Mouse (Mus musculus): ENCODE data around the gene Hist2h3c2.
"Not testable (repeated sequence)": the region's sequence is repeated elsewhere in the genome, so short reads cannot be mapped to it uniquely, and the experiment has no call there.

Hist2h3c2 gene

GRCm38 (mm10) chr3:96238954-96239793 lies at the start of gene Hist2h3c2:
Gene Hist2h3c2, minus strand, starts transcription at chr3:96239127.
- not testable (repeated sequence) for DNase-seq (ENCODE audit: low spot score)

DNA sequence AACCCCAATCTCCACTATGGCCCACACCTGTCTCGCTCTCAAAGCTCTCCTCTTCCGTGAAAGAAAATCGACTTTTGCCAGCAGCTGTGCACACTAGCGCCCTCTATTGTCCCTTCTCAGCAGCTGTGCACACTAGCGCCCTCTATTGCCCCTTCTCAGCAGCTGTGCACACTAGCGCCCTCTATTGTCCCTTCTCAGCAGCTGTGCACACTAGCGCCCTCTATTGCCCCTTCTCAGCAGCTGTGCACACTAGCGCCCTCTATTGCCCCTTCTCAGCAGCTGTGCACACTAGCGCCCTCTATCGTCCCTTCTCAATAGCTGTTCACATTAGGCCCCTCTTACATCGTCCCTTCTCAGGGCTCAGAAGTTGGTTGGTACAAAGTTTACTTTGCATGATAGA lies 48.4 kb upstream of the Hist2h3c2 start:
- not testable (repeated sequence) for DNase-seq (ENCODE audit: low spot score)

DNA sequence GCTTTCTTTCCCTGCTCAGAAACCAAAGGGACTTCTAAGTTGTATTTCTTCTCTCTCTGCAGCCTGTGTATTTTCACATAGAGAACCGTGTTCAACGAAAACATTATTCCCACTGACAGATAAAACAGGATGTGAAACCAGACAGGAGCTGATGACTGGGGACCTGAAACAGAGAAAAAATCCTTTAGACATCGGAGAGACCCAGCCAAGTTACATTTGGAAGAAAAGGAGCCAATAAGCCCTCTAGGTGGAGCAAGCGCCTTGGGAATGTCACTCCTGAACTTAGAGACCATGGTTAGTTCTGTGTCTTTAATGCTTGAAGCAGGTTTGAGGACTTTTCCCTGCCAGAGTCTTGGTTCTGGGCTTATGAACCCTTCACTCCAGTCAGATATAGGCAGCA lies 45.5 kb upstream of the Hist2h3c2 start:
- DNase-seq (ENCODE audit: low spot score), result peak; percentile 53

DNA sequence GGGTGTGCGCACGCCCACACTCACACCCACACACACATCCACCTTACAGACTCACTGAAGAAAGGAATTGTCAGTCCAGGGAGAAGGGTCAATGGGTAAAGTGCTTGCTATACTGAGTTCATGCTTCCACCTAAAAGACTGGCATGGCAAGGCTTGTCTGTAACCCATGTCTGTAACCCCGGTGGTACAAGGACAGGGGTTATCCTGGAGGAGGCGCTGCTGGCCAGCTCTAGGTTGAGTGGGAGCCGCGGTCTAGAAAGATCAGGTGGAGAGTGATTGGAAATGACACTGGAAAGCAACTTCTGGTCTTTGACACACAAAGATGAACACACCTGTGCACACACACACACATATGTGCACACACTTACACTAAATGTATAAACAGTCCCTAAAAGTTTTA lies 41.7 kb upstream of the Hist2h3c2 start:
- no peak for DNase-seq (ENCODE audit: low spot score)

DNA sequence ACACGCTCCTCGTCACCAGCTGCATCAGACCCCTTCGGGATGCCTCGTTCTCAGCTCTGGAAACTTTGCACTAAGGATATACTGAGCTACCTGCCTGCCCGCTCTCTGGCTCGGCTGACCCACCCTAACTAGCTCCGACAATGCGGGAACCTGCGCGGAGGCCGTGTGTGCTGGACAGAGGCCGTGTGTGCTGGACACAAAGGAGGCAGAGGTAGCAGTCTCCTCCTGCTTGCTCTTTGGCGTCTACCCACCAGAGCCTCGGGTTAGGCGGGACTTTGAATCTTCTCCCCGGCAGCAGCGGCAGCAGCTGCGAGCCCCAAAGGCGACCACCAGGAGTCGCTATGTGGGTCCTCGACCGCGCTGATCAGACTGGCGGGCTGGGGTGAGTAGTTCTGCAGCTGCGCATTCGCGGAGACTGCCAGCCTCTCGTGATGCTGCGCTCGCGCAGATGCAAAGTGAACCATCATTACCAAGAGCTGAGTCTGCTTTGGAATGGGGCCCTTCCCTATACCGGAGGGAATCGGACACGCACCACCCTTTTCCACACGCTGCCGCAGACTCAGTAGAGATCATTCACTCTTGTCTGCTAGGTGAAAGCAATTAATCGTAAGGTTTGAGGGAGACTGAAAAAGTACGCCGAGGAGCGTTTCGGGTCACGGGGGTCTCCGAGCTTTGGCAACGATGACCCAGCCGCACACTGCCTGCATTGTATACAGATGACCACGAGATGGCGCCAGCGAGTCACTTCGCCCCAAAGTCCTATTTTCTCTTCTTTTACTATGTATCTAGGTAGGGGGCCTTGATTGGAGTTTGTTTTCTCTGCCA lies 39.1 kb upstream of the Hist2h3c2 start:
- peak; percentile 93 for DNase-seq (ENCODE audit: low spot score)

GRCm38 (mm10) chr3:96277428-96277799 lies 38.5 kb upstream of the Hist2h3c2 start:
- DNase-seq (ENCODE audit: low spot score), result no peak

DNA sequence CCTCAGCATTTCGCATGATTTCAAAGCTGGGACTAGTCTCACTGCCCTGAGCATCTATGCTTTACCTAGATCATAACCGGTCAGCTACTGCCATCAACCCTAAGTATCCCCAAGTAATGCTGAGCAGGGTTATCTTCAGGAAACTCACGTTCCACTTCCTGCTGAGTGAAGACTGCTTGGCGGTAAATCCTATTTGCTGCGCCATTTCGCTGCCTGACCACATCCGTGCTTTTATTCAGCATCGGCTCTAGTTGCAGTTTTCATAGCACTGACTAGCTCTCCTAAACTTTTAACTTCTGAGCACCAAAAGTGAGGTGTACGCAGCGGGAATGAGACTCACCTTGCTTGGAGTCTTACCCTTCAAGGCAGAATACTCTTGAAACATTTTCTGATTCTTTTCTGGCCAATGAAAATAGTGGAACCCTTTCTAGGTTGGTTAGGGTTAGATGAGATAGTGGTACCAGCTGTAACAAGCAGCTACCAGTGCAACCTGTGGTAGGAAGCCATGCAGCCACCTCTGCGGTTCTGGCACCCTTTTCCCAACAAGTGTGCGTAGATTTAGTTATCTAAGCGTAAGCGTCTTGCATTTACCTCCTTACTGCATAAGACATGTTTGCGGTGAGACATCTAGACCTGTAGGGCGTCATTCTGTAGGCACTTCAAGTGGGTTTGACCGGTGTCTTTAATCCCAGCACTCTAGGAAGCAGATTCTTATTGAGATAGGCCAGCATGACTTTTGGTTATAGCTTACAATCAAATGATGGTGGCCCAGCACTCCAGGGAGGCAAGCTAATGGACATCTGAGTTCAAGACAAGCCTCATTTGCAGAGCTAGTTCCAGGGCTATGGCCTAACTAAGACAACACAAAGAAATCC lies 34.9 kb upstream of the Hist2h3c2 start:
- no peak for DNase-seq (ENCODE audit: low spot score)

GRCm38 (mm10) chr3:96269511-96270474 lies 30.9 kb upstream of the Hist2h3c2 start, which contains the start of gene Hist2h2bb:
Gene Hist2h2bb, plus strand, starts transcription at chr3:96269752.
- peak; percentile 95 for DNase-seq (ENCODE audit: low spot score)

DNA sequence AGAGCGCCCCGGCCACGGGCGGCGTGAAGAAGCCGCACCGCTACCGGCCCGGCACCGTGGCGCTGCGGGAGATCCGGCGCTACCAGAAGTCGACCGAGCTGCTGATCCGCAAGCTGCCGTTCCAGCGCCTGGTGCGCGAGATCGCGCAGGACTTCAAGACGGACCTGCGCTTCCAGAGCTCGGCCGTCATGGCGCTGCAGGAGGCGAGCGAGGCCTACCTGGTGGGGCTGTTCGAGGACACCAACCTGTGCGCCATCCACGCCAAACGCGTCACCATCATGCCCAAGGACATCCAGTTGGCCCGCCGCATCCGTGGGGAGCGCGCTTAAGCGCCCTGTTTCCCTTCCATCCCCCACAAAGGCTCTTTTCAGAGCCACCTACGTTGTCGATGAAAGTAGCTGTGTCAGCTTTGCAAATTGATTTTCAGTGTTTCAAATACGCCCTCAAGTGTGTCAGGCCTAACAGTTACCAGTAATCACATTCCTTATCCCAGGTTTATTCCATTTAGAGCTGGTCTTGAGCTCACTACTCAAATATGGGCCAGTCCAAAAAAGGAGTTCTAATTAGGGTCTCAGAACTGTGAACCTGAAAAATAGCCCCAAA lies 29.9 kb upstream of the Hist2h3c2 start:
- not testable (repeated sequence) for DNase-seq (ENCODE audit: low spot score)

- peak; percentile 82 for DNase-seq (ENCODE audit: low spot score)
Measured at GRCm38 (mm10) chr3:96268051-96268775, 29.3 kb upstream of the Hist2h3c2 start, which contains the start of gene Hist2h3b. Gene Hist2h3b, plus strand, starts transcription at chr3:96268654.

- no peak for DNase-seq (ENCODE audit: low spot score)
Measured at GRCm38 (mm10) chr3:96267541-96267940, 28.6 kb upstream of the Hist2h3c2 start.

GRCm38 (mm10) chr3:96266132-96266710 lies 27.3 kb upstream of the Hist2h3c2 start:
- DNase-seq (ENCODE audit: low spot score), result no peak

DNA sequence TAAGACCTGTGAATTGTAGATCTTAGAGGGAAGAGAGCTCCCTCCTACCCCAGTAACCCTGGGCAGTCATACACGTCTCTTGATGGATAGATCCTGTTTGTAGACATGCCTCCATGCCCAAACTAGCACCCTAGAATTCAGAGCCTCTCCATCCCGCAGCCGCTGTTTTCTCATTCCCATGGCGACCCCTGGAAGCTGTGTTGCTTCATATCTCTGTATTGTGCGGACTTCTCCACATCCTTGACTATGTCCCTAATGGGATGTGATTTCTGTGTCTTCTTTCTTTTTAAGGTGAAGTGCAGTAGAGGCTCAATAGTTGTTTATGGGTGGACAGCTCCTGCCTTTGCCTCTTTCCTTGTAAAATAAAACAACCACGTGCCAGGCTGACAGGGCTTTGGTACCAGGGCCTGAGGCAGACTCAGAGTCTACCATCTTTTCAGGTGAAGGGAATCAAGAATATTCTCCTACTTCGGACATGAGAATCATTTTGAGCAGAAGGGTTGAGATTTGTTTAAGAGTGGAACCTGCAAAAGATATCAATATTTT lies 25.6 kb upstream of the Hist2h3c2 start:
- DNase-seq (ENCODE audit: low spot score), result no peak

- DNase-seq (ENCODE audit: low spot score), result peak; percentile 60
Measured at GRCm38 (mm10) chr3:96263558-96264403, 24.9 kb upstream of the Hist2h3c2 start.

- DNase-seq (ENCODE audit: low spot score), result peak; percentile 98
Measured at GRCm38 (mm10) chr3:96262979-96263550, 24.1 kb upstream of the Hist2h3c2 start, which contains the start of gene Hist2h4. Gene Hist2h4, minus strand, starts transcription at chr3:96263311.

GRCm38 (mm10) chr3:96262216-96262875 lies 23.4 kb upstream of the Hist2h3c2 start:
- DNase-seq (ENCODE audit: low spot score), result peak; percentile 84

- no peak for DNase-seq (ENCODE audit: low spot score)
Measured at GRCm38 (mm10) chr3:96261623-96262022, 22.7 kb upstream of the Hist2h3c2 start.
